Mouse (Mus musculus): ENCODE data around the gene Gsta3. TPM values are rescaled to one million over a fixed set of nuclear protein-coding genes. Genes with fewer than 3 reads are reported as not detected.

The Gsta3 gene
- total RNA-seq, 1 experiment = 11.7 TPM

DNA sequence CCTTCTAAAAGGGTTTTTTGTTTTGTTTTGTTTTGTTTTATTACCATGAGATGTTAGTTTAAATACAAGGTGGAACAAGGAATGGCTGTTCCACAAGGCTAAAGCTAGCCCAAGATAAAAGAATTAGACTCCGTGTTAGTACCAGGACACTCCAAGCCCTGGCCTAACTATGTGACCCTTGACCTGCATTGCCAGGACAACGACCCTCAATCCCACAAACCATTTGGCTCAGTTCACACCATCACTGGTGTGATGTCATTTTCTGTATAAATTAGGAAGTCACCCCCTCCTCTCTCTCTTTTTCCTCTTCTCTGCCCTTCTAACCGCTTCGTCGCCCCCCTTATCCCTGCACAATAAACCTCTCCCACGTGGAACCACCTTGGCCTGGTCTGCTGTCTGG, 11.3 kb downstream of the Gsta3 start:
- Histone ChIP-seq H3K27ac (ENCODE audit: insufficient read depth, low read depth, low read length, poor library complexity, severe bottlenecking) (no peak overlapping the region), H3K36me3 (ENCODE audit: control insufficient read depth, insufficient read depth, low read length, poor library complexity, severe bottlenecking) (peaks cover 2% of the 10 kb centered on the region; the same call in 1 of the 2 replicates), H3K9me3 (ENCODE audit: control insufficient read depth, insufficient read depth, low read depth, low read length) (no peaks in the 10 kb centered on the region), H3K9ac (ENCODE audit: insufficient read depth, low read depth, low read length, poor library complexity, severe bottlenecking) (no peak overlapping the region), H3K4me1 (ENCODE audit: control insufficient read depth in 2 of 2, insufficient read depth in 2 of 2, low read length in 2 of 2, poor library complexity in 1 of 2) (peaks cover 6 to 7% of the 10 kb centered on the region in 2 experiments; a peak in 2 of 4 replicates), H3K4me3 (ENCODE audit: insufficient read depth in 1 of 2, low read depth in 1 of 2, low read length in 2 of 2, poor library complexity in 1 of 2, severe bottlenecking in 1 of 2) (no peak overlapping the region)
- DNase-seq (ENCODE audit: low read depth, low spot score) = no peak
- in situ Hi-C loops (cut with MboI; ENCODE audit: low sequenced_read_pairs in 2 of 2, unreplicated experiment in 2 of 2) = no loop called here
- TF ChIP-seq ZNF384 (IDR thresholded peaks at IDR 0.05; ENCODE audit: low read depth, low read length) = no peak
- no peak for TF ChIP-seq MAFK (IDR thresholded peaks at IDR 0.05; ENCODE audit: insufficient read depth, low read depth, low read length)
- TF ChIP-seq HCFC1 (IDR thresholded peaks at IDR 0.05; ENCODE audit: borderline replicate concordance, insufficient read depth, low read length) = no peak
- TF ChIP-seq CHD2 (IDR thresholded peaks at IDR 0.05; ENCODE audit: low read depth, low read length) = no peak
- no peak for TF ChIP-seq ZC3H11A (IDR thresholded peaks at IDR 0.05; ENCODE audit: borderline replicate concordance, low read depth, low read length)

DNA sequence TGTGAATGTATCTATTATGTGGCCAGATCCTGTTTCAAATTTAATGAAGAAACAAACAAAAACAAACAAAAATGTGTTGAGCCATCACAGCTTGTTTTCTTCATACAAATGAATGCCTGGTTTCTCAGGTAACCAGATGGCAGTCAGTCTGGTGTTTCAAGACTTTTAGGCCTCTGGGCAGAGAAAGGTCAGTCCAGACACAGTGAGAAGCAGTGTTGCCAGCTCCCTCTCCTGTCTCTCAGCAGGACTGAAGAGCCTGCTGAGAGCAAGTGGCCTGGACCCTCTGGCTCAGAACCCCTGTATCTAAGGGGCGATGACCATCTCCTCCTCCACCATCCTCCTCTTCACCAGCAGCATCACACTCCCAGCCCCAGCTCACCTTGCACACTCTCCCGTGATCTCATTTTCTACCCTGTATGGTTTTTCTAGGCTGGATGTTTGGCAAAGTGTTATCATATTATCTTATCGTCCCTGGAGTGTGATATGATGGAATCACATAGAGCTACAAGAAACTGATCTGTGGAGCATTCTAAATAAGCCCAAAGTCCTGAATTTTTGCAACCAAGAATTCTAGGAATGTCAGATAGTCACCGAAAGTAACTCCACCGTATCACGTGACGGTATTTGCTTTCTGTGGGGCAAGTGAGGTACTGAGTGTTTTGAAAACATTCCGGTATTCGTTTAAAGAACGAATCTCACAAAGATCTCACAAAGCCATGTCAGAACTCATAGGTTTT, 12.3 kb downstream of the Gsta3 start:
- Histone ChIP-seq H3K9ac (ENCODE audit: insufficient read depth, low read depth, low read length, poor library complexity, severe bottlenecking) (no peak overlapping the region), H3K36me3 (ENCODE audit: control insufficient read depth, insufficient read depth, low read length, poor library complexity, severe bottlenecking) (peaks cover 2% of the 10 kb centered on the region; the same call in 1 of the 2 replicates), H3K4me3 (ENCODE audit: insufficient read depth in 1 of 2, low read depth in 1 of 2, low read length in 2 of 2, poor library complexity in 1 of 2, severe bottlenecking in 1 of 2) (no peak overlapping the region), H3K9me3 (ENCODE audit: control insufficient read depth, insufficient read depth, low read depth, low read length) (no peaks in the 10 kb centered on the region), H3K27ac (ENCODE audit: insufficient read depth, low read depth, low read length, poor library complexity, severe bottlenecking) (peak overlapping the region; percentile 66; the same call in 1 of the 2 replicates), H3K4me1 (ENCODE audit: control insufficient read depth in 2 of 2, insufficient read depth in 2 of 2, low read length in 2 of 2, poor library complexity in 1 of 2) (peaks cover 7 to 10% of the 10 kb centered on the region in 2 experiments; a peak in 3 of 4 replicates)
- TF ChIP-seq ZNF384 (IDR thresholded peaks at IDR 0.05; ENCODE audit: low read depth, low read length) (no peak), ZC3H11A (IDR thresholded peaks at IDR 0.05; ENCODE audit: borderline replicate concordance, low read depth, low read length) (no peak), MAFK (IDR thresholded peaks at IDR 0.05; ENCODE audit: insufficient read depth, low read depth, low read length) (no peak), CHD2 (IDR thresholded peaks at IDR 0.05; ENCODE audit: low read depth, low read length) (no peak), HCFC1 (IDR thresholded peaks at IDR 0.05; ENCODE audit: borderline replicate concordance, insufficient read depth, low read length) (no peak)
- in situ Hi-C loops (cut with MboI; ENCODE audit: low sequenced_read_pairs in 2 of 2, unreplicated experiment in 2 of 2) = no loop called here
- DNase-seq (ENCODE audit: low read depth, low spot score) = no peak

DNA sequence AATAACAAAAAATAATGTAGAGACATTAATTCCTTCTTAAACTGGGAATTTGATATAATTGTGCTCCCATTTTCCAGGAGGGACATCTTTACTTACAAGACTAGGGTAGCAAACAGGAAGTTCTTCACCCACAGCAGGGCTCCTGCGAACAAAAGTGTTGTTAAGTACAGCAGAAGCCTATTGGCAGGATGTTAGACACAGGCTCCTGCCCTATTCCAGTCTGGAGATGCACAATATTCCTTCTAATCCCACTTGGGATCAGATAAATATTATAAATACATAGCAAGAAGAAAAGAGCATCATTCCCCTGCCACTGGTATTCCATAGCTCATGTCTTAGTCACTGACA, 12.9 kb downstream of the Gsta3 start:
- TF ChIP-seq MAFK (IDR thresholded peaks at IDR 0.05; ENCODE audit: insufficient read depth, low read depth, low read length) (no peak), ZC3H11A (IDR thresholded peaks at IDR 0.05; ENCODE audit: borderline replicate concordance, low read depth, low read length) (no peak), CHD2 (IDR thresholded peaks at IDR 0.05; ENCODE audit: low read depth, low read length) (no peak)
- no peak overlapping the region for H3K4me3 ChIP-seq (ENCODE audit: insufficient read depth in 1 of 2, low read depth in 1 of 2, low read length in 2 of 2, poor library complexity in 1 of 2, severe bottlenecking in 1 of 2)
- no peak for DNase-seq (ENCODE audit: low read depth, low spot score)
- H3K9ac ChIP-seq (ENCODE audit: insufficient read depth, low read depth, low read length, poor library complexity, severe bottlenecking) = no peak overlapping the region
- in situ Hi-C loops (cut with MboI; ENCODE audit: low sequenced_read_pairs in 2 of 2, unreplicated experiment in 2 of 2) = no loop called here
- H3K9me3 ChIP-seq (ENCODE audit: control insufficient read depth, insufficient read depth, low read depth, low read length) = no peaks in the 10 kb centered on the region
- H3K36me3 ChIP-seq (ENCODE audit: control insufficient read depth, insufficient read depth, low read length, poor library complexity, severe bottlenecking) = peaks cover 2% of the 10 kb centered on the region; the same call in 1 of the 2 replicates
- H3K4me1 ChIP-seq (ENCODE audit: control insufficient read depth in 2 of 2, insufficient read depth in 2 of 2, low read length in 2 of 2, poor library complexity in 1 of 2) = peaks cover 7 to 10% of the 10 kb centered on the region in 2 experiments; a peak in 3 of 4 replicates
- peak overlapping the region; percentile 57; the same call in 1 of the 2 replicates for H3K27ac ChIP-seq (ENCODE audit: insufficient read depth, low read depth, low read length, poor library complexity, severe bottlenecking)

DNA sequence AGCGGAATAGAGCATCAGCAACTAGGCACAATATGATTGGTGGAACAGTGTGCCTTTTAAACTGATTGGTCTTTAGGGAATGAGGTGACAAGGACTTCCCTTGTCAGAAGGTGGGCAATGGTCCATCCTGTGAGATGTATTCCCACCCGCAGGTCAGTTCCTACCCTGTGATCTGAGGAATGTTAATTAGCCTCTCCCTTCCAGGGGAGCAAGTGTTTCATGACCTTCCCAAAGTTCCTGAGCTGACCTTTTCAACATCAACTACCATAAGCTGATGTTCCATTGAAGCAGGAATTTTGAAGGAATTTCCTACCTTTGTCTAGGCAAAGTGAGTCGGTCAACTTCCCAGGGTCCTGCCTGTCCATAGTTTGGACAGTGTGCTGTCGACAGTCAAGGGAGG, 13.5 kb downstream of the Gsta3 start:
- Histone ChIP-seq H3K4me1 (ENCODE audit: control insufficient read depth in 2 of 2, insufficient read depth in 2 of 2, low read length in 2 of 2, poor library complexity in 1 of 2) (peaks cover 7 to 9% of the 10 kb centered on the region in 2 experiments; a peak in 3 of 4 replicates), H3K9me3 (ENCODE audit: control insufficient read depth, insufficient read depth, low read depth, low read length) (no peaks in the 10 kb centered on the region), H3K9ac (ENCODE audit: insufficient read depth, low read depth, low read length, poor library complexity, severe bottlenecking) (no peak overlapping the region), H3K4me3 (ENCODE audit: insufficient read depth in 1 of 2, low read depth in 1 of 2, low read length in 2 of 2, poor library complexity in 1 of 2, severe bottlenecking in 1 of 2) (no peak overlapping the region), H3K36me3 (ENCODE audit: control insufficient read depth, insufficient read depth, low read length, poor library complexity, severe bottlenecking) (peaks cover 2% of the 10 kb centered on the region; the same call in 1 of the 2 replicates), H3K27ac (ENCODE audit: insufficient read depth, low read depth, low read length, poor library complexity, severe bottlenecking) (peak overlapping the region; percentile 57; the same call in 1 of the 2 replicates)
- TF ChIP-seq ZNF384 (IDR thresholded peaks at IDR 0.05; ENCODE audit: low read depth, low read length) (no peak), MAFK (IDR thresholded peaks at IDR 0.05; ENCODE audit: insufficient read depth, low read depth, low read length) (no peak), CHD2 (IDR thresholded peaks at IDR 0.05; ENCODE audit: low read depth, low read length) (no peak), HCFC1 (IDR thresholded peaks at IDR 0.05; ENCODE audit: borderline replicate concordance, insufficient read depth, low read length) (no peak), ZC3H11A (IDR thresholded peaks at IDR 0.05; ENCODE audit: borderline replicate concordance, low read depth, low read length) (no peak)
- DNase-seq (ENCODE audit: low read depth, low spot score) = no peak
- in situ Hi-C loops (cut with MboI; ENCODE audit: low sequenced_read_pairs in 2 of 2, unreplicated experiment in 2 of 2) = no loop called here

Measured in ES-E14 (cell line).